Mouse (Mus musculus) liver, adult 2 months (tissue): ENCODE results near the gene Syngap1.
A peak's percentile ranks its signal among the peaks of the same experiment; 100 is the strongest.
"Not testable (repeated sequence)": the region's sequence is repeated elsewhere in the genome, so short reads cannot be mapped to it uniquely, and the experiment has no call there.

Experiments
- CTCF ChIP-seq: fragments of 200-500 bp; IDR thresholded peaks from 2 replicates; pipeline ENCODE4 v1.5.1; 2011; ENCODE audit warnings: low read depth, low read length, control low read depth
- POLR2A ChIP-seq: fragments of 200-500 bp; IDR thresholded peaks from 2 replicates; pipeline ENCODE4 v1.6.1; 2011; ENCODE audit warnings: low read length, control low read depth; ENCODE audit not compliant: insufficient read depth; ENCODE audit errors: extremely low read depth

DNA sequence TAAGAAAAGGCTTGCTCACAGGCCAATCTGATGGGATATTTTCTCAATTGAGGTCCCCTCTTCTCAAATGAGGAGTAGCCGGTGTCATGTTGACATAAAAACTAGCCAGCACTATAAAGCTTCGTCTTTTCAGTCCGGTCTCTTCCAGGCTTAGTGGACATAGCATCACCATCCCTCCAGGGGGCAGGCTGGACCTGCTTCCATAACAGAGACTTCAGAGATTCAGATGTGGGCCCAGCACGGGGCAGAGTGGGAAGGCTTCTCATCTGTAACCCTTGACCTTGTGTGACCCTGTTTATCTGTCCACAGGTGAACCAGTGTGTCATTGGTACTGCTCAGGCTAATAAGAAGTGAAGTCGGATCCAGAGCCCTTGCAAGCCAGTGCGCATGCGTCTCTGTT, 9.3 kb upstream of the Syngap1 start:
- peak; percentile 77 for TF ChIP-seq CTCF
- not testable (repeated sequence) for TF ChIP-seq POLR2A
